Mouse (Mus musculus) lung, adult 2 months (tissue): ENCODE results near the gene Hmg20a. TPM values are rescaled to one million over a fixed set of nuclear protein-coding genes. Genes with fewer than 3 reads are reported as not detected.

Source experiments
- DNase-seq: peaks from one replicate; pipeline ENCODE4 v3.0.0; 2022
- H3K4me1 ChIP-seq: fragments of 200-500 bp; 2 replicates; pipeline ENCODE4 v1.6.1; 2011; ENCODE audit warnings: low read length; ENCODE audit not compliant: control insufficient read depth, insufficient read depth
- H3K4me3 ChIP-seq: fragments of 200-500 bp; replicated peaks from 2 replicates; pipeline ENCODE3; 2011; ENCODE audit warnings: low read depth, mild to moderate bottlenecking, control low read depth, low read length; ENCODE audit errors: extremely low read depth
- CTCF ChIP-seq: fragments of 200-500 bp; IDR thresholded peaks from 2 replicates; pipeline ENCODE4 v1.5.1; 2011; ENCODE audit warnings: mild to moderate bottlenecking, low read length, control low read depth; ENCODE audit not compliant: insufficient read depth
- POLR2A ChIP-seq: fragments of 200-500 bp; IDR thresholded peaks from 2 replicates; pipeline ENCODE4 v1.6.1; 2011; ENCODE audit warnings: low read depth, mild to moderate bottlenecking, control low read depth, low read length, borderline replicate concordance; ENCODE audit errors: extremely low read depth
- WGBS: fragments of 180-500 bp; shearing (Covaris S2); methylation state at CpG from one replicate; pipeline ENCODE4 v1.1.7; 2018; 5-methylcytosine and 5-hydroxymethylcytosine counted together
- polyA plus RNA-seq: library from polyadenylated mRNA; depleted of rRNA; stranded (reverse); fragments of >200 nt; gene quantifications from 2 replicates; pipeline ENCODE4 v1.2.3, GENCODE M21; 2012; rRNA removed

Gene Hmg20a
- polyA plus RNA-seq, 1 experiment, result 29.4 TPM

DNA sequence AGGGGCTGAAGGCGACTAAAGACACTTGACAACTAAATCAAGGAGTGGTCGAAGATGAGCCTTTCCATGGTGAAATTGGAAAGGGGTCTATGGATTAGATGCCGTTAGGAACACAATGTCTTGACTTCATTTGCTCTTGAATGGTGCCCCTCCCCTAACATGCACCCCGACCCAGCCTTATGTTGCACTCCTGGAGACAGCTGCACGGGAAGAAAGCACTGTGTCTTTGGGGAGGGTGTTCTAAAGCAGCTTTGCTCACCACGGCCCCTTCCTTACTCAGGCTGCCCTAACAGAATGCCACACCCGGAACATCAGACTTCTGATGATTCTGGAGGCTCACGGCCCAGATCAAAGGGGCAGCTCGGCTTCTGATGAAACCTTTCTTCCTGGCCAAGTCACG is 103.9 kb downstream of the Hmg20a start:
- WGBS, result 48% methylated on average over 10 of the region's 10 CpGs
- no peak for TF ChIP-seq POLR2A
- no peak for TF ChIP-seq CTCF
- Histone ChIP-seq H3K4me3 (no peak overlapping the region), H3K4me1 (no peaks in the 10 kb centered on the region)
- no peak for DNase-seq

DNA sequence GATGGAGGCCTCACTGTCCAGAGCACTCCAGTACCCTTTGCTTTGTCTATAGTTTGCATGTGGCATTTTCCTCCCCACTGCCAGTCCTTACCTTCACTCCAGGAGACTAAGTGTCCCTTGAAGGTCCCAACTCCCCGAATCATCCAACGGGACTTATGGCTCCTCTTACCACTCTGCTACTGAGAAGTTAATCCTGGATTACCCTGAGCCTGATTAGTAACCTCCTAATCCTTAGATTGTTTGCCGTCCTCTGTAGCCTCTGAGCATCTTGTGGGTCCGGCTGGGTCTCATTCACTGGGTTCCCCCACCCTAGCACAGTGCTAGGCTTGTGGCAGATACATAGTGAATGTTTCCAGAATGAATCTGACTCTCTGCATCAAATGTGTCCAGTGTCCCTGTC is 109.5 kb downstream of the Hmg20a start:
- no peak for TF ChIP-seq POLR2A
- no peak for DNase-seq
- H3K4me1 ChIP-seq, result no peaks in the 10 kb centered on the region
- whole genome bisulfite sequencing, result 82% methylated on average over 4 of the region's 4 CpGs
- H3K4me3 ChIP-seq, result no peak overlapping the region

DNA sequence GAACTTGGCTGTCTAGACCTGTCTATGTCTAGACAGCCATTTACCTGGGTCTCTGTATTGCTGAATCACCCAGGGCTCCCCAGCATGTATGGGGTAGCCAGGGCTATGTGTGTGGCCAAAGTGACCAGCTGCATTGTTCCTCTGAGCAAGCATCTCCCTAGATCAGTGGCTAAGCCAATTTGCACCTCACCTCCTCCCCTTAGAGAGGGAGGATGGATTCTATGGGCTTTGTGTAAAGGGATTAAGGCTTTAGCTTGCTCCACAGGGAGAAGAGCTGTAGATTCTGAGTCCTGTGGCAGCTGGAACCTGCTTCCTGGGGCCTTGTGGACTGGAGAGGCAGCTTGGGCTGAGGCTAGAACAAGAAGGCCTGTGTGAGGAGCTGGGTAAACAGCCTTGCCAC is 113.6 kb downstream of the Hmg20a start:
- Histone ChIP-seq H3K4me3 (no peak overlapping the region), H3K4me1 (no peaks in the 10 kb centered on the region)
- TF ChIP-seq POLR2A, result no peak
- no peak for TF ChIP-seq CTCF
- DNase-seq, result no peak

DNA sequence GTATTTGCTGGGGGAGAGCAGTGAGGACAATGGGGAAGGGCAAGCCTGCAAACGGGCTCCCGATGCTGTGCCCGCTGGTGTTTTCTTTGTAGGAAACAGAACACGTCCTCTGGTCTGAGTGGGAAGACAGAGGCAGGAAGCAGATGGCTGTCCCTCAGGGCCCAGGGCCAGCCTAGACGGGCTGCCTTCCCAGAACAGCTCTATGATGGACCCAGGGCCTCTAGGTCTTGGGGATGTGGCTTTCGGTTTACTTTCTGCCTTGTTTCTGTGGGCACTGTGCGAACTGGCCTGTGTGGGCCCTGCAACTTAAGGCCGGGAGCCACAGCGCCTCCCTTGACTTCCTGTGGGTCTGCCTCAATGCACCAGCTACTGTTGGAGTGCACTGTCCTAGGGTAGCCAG is 115.5 kb downstream of the Hmg20a start:
- Histone ChIP-seq H3K4me3 (no peak overlapping the region), H3K4me1 (no peaks in the 10 kb centered on the region)
- WGBS, result 40% methylated on average over 9 of the region's 9 CpGs
- no peak for DNase-seq
- TF ChIP-seq POLR2A (no peak), CTCF (no peak)

DNA sequence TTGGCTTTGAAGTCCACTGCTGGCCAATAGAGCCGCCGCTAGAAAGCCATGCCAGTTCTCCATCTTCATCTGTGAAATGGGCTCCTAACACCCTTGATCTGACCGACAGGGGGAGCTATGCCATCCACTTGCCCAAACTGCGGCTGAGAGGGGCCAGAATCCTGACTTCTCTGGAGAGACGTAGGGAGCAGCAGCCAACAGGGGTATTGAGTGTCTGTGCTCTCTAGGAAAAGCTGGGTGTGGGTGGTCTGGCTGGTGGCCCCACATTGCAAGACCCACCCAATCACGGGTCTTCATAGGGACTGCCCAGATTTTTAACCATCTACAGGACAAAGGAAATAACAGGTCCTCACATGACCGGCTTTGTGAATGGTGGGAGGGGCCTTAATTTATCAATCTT is 116.3 kb downstream of the Hmg20a start:
- 49% methylated on average over 7 of the region's 7 CpGs for WGBS
- H3K4me3 ChIP-seq, result no peak overlapping the region
- 0 out of 2 replicates have a peak, but pooled peaks have one; percentile 6 for TF ChIP-seq CTCF
- no peak for TF ChIP-seq POLR2A
- DNase-seq, result no peak
- H3K4me1 ChIP-seq, result no peaks in the 10 kb centered on the region

DNA sequence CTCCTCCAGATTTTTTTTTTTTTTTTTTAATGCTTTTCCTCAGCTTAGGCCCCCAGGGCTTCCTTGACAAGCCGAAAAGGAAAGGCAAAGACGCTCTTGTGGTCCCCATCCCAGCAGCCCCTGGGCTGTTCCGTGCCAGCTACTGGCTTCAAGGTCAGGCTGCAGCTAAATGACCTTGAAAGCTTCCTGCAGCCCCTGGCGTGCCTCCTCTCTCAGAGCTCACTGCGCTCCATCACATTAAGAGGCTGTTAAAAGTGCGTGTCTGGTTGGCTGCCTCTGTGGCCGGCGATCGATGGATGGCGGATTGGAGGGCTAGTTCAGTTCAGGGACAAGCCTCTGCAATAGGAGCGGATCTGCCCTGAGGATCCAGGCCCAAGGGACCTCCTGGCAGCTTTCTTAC is 117.0 kb downstream of the Hmg20a start:
- WGBS, result 50% methylated on average over 11 of the region's 11 CpGs
- H3K4me1 ChIP-seq, result no peaks in the 10 kb centered on the region
- TF ChIP-seq POLR2A (no peak), CTCF (no peak)
- DNase-seq, result no peak
- H3K4me3 ChIP-seq, result no peak overlapping the region

DNA sequence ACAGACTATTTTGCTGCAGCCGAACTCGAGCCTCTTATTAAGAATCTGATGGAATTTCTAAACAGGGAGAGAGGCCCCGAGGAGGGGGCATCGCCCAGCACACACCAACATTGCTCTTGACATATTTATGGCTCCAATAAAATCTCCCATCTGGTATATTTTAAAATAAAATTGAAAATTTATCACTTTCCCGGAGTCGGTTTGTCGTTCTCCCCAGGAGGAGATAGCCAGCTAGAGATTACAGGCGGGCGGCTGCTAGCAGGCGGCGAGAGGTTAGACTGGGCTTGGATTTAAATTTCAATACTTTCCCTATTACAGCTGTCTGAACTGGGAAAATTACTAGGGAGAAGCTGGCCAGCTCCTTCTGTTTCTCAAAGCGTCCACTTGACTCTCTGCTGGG is 121.6 kb downstream of the Hmg20a start:
- TF ChIP-seq POLR2A (no peak), CTCF (no peak)
- DNase-seq, result no peak
- Histone ChIP-seq H3K4me1 (no peaks in the 10 kb centered on the region), H3K4me3 (no peak overlapping the region)
- WGBS, result 76% methylated on average over 12 of the region's 12 CpGs

DNA sequence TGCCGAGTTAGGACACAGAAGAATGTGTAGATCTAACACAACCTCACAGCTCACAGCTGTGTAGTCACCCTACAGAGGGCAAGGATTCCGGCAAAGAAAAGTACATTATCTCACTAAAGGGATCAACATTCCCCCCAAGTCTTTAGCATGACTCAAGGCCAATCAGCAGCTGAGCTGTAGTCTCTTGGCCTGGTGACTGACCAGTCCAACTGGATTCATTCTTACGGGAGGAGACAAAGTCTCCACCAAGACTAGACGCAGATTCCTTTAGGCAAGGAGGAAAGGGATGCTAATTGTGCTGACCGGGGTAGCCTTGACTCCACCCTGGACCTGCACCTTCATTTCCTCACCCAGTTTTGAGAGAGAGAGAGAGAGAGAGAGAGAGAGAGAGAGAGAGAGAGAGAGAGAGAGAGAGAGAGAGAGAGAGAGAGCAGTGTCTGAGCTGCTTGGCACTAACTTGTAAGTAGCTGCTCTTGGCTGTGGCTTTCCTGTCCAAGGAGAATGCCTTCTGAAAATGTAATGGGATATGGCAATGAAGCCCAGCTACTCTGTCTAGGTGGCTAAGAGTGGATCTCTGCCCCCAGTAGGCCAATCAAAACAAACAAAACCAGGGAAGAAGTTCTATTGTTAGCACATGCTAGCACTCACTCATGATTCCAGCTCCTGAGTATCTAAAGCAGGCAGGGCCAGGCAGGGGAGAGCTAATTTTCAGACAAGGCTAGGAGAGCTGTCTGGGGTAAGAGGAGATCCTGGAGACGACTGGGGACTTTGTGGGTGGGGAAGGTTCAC is 126.5 kb downstream of the Hmg20a start:
- WGBS, result 55% methylated on average over 6 of the region's 6 CpGs

More for the DNA sequence above, 126.5 kb downstream of the Hmg20a start:
- DNase-seq, result no peak
- TF ChIP-seq POLR2A (no peak), CTCF (no peak)
- Histone ChIP-seq H3K4me3 (no peak overlapping the region), H3K4me1 (no peaks in the 10 kb centered on the region)

Other genes with a start within 250 kb of the Hmg20a start
- 16.3 and 22.4 TPM in 2 replicates for gene Peak1, start 542 bp upstream of the Hmg20a start, polyA plus RNA-seq